Mouse (Mus musculus) lung, postnatal 4 days (tissue): ENCODE measurements at regions not wholly inside any gene's neighbourhood (a gene's known extent, or its start where the extent isn't known, plus 50 kb on each side); places are given as distances from the start of the nearest gene placed in this dataset.
A peak's percentile ranks its signal among the peaks of the same experiment; 100 is the strongest.

ENCODE experiments used
- DNase-seq, 2 experiments: peaks; one replicate each; pipeline ENCODE4 v3.0.0; 2021

DNA sequence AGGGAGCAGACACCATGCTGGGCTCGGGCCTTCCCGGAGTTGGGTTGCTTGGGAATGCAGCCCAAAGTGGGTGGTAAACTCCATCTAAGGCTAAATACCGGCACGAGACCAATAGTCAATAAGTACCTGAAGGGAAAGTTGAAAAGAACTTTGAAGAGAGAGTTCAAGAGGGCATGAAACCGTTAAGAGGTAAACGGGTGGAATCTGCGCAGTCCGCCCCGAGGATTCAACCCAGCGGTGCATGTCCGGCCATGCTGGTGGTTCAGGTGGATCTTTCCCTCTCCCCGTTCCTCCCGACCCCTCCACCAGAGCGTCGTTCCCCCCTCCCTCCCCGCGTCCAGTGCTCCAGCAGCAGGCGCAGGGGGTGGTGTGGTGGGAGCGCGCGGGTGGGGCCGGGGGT is 179.1 kb upstream of the Arhgef26 start:
- peak; percentile 33 to 53 for DNase-seq

GRCm38 (mm10) chr3:62170647-62171046 is 167.5 kb upstream of the Arhgef26 start:
- DNase-seq, result no peak

DNA sequence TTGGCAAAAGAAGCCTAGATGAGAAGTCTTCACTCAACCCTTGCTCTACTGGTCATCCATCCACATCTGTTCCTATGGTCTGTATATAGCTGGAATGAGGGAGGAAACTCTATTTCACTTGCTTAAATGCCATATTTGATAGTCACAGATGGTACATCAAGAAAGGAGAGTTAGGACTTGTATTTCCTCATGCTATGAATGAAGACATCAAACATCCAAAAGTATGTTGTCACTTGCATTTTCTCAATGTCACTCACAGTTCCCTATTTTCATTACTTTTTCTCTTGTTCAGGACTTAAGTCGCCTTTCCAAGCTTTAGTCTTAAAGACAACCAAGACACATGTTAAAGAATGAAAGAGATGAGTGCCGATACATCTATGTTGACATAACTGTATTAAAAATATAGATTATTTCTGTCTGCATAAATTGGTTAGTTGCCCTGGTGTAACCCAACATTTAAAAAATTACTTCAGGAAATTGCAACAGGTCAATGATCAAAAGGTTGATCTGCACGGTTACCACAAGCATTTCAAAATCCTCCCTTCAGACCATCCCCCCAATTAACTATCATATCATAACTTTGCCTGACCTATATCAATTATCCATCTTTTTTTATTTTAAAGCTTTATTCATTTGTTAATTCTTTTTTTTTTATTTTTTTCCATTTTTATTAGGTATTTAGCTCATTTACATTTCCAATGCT is 150.2 kb upstream of the Arhgef26 start:
- DNase-seq, result no peak

- DNase-seq, result no peak
Observed at GRCm38 (mm10) chr3:62192466-62192865, 145.7 kb upstream of the Arhgef26 start.

DNA sequence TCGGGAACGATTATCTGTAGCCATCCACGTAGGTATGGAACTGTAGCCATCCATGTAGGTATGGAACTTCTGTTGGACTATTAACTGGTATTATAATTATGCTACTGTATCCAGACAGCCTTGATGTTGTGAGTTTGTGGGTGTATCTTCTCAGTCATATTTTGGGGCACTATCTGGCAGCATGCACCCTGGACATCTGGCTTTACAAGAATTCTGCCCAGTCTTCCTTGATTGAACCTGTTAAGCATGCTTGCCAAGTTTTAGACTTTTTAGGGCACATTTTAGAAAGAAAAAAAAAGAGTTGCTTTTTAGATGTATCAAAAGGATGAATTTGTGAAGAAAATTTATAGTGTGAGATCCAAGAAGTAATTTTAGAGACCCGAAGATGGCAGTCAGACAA is 143.7 kb upstream of the Arhgef26 start:
- DNase-seq, result no peak

DNA sequence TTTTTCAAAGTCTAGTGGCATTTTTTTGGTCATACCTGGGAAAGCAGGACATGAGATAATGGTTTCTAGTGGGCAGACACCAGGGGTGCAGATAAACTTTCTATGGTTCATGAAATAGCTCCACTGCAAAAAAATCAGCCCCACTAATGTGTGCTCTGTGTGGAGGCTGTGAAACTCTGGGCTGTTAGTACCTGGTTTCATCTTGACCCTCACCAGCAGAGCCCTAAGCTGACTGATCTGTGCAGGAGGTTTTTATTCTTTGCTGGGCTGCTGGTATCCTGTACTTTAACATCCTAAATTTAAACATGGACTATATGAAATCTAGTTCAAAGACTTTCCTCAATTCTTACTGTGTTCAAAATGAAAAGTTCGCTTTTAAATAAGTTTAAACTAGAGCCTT is 141.5 kb upstream of the Arhgef26 start:
- DNase-seq, result no peak

DNA sequence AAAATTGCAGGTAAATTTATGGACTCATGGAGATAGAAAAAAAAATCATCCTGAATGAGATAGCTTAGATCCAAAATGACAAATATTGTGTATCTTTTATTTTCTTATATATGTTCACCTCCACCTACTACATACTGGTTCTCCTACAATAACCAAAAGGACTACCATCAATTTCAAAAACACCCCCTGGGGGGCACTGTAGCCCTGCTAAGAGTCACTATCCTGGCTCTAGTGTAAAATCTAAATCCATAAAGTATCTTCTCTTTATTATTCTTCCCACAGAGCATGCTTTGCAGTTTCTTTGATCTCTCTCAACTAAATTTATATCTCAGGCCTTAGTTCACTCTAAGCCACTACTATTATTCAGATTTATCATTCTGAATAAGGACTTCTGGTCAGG is 122.3 kb upstream of the Arhgef26 start:
- peak in 1 of 2 experiments; percentile 62 for DNase-seq

DNA sequence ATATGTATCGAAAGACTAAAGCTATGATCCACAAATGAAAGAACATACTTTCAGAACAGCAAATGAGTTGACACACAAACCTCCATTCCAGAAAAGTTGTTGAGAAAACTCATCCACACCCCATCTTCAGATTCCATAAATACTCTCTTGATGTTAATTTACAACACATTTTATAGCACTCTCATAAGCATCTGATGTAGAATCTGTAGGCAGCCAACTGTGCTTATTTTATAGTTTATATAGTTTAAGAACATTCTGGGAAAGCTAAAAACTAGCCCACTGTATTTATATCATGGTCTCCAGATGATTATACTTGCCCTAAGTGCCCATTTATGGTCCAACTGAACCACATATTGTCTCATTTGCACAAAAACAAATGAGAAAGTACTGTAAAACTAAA is 120.8 kb upstream of the Arhgef26 start:
- DNase-seq, result no peak

DNA sequence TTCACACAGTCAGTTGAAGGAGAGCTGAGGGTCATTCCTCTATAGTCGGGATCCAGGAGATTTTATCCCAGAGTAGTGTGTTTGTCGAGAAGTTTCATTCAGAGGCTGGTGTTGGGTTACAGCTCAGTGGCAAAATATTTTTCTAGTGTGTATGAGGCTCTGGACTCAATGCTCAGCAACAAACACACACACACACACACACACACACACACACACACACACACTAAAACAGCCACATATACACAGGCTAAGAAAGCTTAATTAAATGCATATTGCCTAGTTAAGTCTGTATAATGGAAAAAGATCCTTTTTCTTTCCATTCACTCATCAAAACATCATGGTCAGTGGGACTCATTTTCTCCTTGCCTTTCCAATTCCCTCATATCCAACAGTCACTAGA is 110.4 kb upstream of the Arhgef26 start:
- no peak for DNase-seq

DNA sequence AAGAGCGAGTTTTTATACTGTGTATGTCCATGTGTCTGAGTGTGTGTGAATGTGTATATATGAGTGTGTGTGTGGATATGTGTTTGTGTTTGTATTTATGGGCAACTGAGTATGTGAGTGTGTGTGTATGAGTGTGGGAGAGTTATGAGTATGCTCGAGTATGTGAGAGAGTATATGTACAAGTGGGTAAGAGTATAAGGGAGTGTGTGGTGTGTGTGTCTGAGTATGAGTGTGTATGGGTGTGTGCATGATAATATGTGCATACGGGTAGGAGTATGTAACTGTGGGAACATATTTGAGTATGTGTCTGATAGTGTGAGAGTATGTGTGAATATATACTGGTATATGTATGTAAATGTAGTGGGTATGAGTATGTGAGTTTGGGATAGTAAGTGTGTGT is 110.0 kb upstream of the Arhgef26 start:
- DNase-seq, result no peak

DNA sequence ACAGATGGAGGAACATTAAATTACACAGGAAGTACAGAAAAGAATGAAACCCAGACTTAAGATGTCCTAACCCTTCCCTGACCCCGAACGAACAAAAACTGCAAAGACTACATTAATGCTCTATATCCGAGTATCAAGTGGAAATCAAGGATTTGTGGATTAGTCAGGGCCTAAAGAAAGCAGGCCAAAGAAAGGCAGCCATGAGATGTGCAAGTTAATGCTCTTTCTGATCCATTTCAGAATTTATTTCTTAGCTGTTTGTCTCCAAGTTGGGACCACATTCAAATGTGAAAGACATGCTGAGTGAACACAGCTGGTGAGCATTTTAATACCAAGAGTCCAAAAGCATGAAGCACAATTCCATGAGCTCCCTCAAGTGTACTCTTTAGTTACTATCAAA is 97.1 kb upstream of the Arhgef26 start:
- DNase-seq, result no peak

DNA sequence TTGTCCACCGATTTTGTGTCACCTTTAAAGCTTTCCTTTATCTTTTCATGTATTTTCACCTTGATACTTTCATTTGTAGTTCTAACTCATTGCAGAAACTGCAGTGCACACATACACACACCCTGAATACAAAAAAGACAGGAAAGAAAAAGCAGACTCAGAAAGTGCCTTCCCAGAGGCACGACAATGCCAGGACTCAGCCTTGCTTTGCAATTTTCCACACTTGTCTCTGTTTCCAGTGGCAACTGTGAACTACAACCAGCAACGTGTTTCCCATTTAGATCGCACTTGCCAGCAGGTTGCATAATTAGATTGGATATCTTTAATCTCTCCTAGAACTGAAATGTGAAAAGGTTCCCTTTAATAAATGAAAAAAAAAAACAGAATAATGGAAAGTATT is 66.4 kb upstream of the Arhgef26 start:
- DNase-seq, result no peak

DNA sequence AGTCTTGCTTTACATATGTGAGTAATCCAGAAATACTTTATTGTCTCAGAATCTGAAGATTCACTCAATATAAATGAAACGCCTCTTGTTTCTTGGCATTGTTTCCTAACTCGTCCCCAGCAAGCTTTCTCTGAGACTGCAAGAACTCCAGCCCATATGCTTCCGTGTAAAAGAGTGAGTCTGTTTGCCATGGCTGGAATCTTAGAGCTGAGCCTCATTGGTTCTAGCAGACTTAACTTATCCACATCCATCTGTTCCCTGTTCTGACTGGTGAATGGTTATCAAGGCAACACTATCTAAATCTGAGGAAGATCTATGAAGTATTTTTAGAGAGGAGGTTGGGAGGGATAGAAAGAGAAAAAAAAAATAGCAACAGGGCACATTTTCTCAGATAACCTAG is 59.9 kb upstream of the Arhgef26 start:
- no peak for DNase-seq

- no peak for DNase-seq
Observed at GRCm38 (mm10) chr3:62280960-62281359, 57.2 kb upstream of the Arhgef26 start.
